Mouse (Mus musculus): ENCODE measurements at regions not wholly inside any gene's neighbourhood (a gene's known extent, or its start where the extent isn't known, plus 50 kb on each side); places are given as distances from the start of the nearest gene placed in this dataset.

DNA sequence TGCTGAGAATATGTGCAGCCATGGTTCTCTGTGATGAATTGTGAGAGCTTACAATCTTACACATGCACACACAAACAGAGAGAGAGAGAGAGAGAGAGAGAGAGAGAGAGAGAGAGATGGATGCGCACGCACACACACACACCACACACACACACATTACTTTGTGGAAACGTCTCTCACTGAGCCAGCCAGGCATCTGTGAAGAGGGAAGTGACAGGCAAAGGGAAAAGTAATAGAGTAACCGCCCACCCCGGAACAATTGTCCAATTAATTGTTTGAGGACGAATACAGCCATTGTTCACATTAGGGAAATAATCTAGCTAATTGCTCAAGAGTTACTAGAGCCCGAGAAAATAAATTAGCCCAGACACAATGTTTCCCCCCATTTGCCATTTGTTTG, 140.7 kb upstream of the Noct start:
- DNase-seq (ENCODE audit: extremely low read depth, low read depth): no peak

- no peak for DNase-seq (ENCODE audit: extremely low read depth, low read depth)
Observed at GRCm38 (mm10) chr3:51086441-51086849, 137.8 kb upstream of the Noct start.

GRCm38 (mm10) chr3:51087076-51087475, 137.2 kb upstream of the Noct start:
- DNase-seq (ENCODE audit: extremely low read depth, low read depth): no peak

GRCm38 (mm10) chr3:51089036-51089669, 135.1 kb upstream of the Noct start:
- no peak for DNase-seq (ENCODE audit: extremely low read depth, low read depth)

DNA sequence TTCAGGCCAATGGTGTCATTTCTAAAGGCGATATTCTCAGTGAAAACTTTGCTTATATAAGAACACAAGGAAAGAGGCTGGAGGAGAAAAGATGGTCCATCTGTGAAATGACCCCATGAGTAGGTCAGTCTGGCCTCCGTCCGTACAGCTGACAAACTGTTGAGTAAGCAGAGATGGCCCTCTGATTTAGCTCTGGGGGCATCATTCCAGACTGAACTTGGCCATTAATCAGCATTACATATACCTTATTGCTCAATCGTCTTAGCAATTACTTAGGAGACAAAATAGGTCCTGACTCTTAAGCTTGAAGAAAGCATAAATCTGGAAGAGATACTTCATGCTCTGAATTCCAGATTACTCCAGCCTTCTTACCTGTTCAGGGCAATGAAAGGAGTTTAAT, 132.8 kb upstream of the Noct start:
- DNase-seq (ENCODE audit: extremely low read depth, low read depth): no peak

DNA sequence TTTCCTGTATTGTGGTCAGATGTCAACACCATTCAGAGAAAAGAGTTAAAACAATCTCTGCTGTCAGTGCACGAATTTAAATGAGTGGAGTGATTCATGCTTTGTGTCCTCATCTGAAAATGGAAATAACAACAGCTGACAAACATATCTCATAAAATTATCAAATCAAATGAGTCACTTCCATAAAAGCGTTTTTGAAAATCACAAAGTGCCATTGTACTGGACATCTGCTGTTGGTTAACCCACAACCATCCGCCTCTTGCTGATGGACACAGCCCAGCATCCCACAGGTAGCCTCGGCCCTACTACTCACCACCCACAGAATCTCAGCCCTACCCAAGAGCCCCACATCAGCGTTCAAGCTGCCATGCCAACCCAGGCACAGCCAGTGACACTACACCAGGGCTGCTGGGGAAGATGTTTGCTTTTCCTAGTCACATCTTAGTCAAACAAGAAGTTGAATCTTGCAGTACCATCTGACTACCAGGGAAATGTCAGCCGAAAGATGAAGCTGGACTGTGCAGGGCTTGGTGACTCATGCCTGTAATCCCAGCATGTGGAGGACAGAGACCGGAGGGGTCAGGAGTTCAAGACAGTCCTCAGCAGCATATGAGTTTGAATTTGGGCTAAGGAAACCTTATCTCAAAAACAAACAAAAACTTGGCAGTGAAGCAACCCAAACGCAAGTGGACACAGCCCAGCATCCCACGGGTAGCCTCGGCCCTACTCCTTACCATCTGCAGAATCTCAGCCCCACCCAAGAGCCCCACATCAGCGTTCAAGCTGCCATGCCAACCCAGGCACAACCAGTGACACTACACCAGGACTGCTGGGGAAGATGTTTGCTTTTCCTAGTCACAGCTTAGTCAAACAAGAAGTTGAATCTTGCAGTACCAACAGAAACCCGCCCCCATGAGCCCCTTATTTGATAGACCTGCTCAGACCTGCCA, 131.9 kb upstream of the Noct start:
- DNase-seq (ENCODE audit: extremely low read depth, low read depth): no peak

DNA sequence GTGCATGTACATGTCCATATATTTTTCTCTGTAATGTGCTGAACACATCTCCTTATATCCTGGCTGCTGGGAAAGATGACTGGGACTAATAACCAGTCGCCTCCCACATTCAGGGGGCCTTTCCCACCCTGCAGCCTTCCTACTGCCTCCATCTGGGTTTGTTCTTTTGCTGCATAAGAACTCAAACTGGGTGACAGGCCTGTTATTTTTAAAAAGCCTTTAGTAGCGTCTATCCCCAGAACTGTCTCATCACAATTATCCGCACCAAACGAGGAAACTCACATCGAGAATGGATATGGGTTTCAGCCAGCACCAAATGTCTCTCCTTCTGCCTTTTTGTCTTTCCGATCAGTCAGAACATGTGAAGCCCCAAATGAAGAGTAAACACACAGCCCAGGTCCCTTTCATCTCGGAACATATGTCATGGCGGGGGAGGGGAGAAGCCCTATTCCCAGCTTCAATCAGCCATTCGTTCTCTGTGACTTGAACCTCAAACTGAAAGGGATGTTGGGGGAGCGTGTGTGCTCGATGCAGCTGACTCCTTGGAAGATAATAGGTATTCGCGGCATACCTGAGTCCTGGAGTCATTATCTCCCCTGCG, 128.3 kb upstream of the Noct start:
- no peak for DNase-seq (ENCODE audit: extremely low read depth, low read depth)

- no peak for DNase-seq (ENCODE audit: extremely low read depth, low read depth)
Observed at GRCm38 (mm10) chr3:51096545-51096944, 127.7 kb upstream of the Noct start.

DNA sequence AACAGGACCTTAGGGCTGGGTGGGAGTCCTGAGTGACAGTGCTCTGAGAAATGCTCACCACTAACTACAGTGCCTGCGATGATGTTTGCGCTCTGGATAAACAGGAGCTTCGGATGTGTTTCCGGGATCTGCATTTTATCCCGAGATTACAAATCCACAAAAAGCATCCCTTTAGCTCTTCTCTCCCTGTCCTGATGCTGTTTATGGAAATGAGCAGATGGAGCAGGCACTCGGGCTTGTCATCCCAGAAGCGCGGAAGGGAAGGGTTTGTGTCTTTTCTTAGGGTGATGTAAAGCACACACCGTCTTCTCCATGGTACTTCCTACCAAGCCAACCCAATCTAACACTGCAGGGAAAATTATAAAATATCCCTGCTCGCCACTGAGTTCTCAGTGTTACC, 126.9 kb upstream of the Noct start:
- no peak for DNase-seq (ENCODE audit: extremely low read depth, low read depth)

- DNase-seq (ENCODE audit: extremely low read depth, low read depth): no peak
Observed at GRCm38 (mm10) chr3:51099966-51100365, 124.3 kb upstream of the Noct start.

DNA sequence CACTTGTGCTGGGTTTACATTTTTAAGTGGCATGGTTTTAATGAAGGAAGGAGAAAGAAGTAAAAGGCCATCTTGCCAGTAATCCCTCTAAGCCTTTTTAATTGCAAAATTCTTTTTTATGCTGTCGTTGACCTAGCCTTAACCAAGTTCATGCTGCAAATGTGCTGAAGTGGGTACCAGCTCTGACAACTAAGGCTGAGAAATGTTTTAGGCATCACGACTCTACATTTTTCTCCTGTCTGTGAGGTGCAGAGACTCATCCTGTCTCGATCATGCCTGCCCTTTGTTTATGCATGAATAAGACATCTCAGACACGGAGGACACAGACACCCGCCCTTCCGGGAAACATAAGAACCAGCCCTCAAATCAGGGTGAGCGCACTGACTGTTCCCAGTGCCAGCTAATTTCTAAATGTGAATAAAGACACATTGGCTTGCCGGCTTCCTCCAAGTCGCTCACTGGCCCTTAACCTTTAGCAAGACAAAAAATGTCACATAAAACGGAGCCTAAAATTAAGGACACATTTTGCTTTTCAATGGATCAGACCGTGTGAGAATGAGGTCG, 115.5 kb upstream of the Noct start:
- no peak for DNase-seq (ENCODE audit: extremely low read depth, low read depth)

- DNase-seq (ENCODE audit: extremely low read depth, low read depth): no peak
Observed at GRCm38 (mm10) chr3:51111241-51111640, 113.0 kb upstream of the Noct start.

GRCm38 (mm10) chr3:51112351-51112750, 111.9 kb upstream of the Noct start:
- no peak for DNase-seq (ENCODE audit: extremely low read depth, low read depth)

DNA sequence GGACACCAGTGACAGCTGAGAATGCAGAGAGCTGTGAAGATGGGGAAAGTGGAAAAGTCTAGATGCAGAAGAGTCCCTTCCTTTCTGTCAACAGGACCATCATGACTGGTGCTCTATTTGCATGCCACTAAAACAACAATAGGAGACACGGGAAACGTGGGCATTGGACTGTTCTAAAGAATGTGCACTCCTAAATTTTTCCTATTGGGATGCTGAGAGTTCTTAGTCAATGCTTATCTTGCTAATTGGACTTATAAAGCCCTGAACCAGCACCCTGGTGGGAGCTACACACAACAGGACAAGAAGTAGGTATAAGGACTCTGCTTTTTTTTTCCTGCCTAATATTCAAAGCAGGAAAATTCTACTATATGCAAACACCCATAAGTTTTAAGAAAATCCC, 108.3 kb upstream of the Noct start:
- no peak for DNase-seq (ENCODE audit: extremely low read depth, low read depth)

- no peak for DNase-seq (ENCODE audit: extremely low read depth, low read depth)
Observed at GRCm38 (mm10) chr3:51118706-51119105, 105.5 kb upstream of the Noct start.

GRCm38 (mm10) chr3:51120522-51120921, 103.7 kb upstream of the Noct start:
- DNase-seq (ENCODE audit: extremely low read depth, low read depth): no peak

DNA sequence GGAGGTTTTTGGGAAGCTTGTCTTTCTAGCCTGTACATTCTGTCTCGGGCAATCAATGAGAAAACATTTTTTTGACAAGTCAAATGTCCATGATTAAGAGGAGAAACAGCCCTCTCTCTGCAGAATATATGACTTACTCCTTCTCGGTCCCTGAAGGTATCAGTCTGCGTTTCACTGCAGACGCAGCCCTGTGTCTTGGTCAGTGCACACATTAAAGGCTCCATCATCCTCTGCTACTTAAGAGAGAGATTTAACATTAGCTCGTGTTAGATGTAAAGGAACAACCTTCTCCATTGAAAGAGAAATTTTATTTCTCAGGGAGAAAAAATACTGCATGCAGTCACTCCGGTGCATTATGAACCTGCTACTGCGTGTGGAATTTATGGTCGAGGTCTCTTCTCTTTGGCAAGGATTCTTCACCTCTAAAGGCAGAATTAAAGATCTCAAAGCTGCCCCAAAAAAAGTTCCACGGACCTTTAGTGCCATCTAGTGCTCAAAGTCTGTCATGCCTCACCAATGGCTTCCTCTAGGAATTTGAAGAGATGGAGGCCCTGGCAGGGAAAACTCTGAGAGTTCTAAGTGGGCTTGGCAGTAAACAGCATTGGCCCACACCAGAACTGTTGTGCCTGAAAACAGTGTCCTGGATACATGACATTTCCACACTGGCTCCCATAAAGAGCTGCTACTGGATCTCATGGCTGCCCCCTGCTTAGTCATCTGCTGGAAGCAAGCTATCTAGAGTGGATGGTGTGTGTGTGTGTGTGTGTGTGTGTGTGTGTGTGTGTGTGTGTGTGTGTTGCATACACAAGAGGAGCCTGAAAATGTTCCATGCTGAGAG, 102.3 kb upstream of the Noct start:
- DNase-seq (ENCODE audit: extremely low read depth, low read depth): no peak

DNA sequence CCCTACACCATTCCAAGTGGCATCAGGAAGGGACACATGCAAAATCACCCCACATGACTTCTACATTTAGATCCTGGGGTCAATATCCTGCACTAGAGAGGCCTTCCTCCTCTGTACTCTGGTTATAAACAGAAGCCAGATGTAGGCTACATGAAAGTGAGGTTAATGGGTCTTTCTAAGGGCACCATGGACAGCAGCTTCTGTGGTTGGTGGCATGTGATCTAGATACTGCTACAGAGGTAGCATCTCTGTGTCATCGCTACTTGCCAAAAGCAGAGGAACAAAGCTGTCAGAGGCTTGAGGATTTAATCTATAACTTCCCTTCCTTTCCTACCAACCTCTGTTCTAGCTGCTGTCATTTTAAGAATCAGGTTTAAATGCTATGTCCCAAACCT, 101.7 kb upstream of the Noct start:
- no peak for DNase-seq (ENCODE audit: extremely low read depth, low read depth)

DNA sequence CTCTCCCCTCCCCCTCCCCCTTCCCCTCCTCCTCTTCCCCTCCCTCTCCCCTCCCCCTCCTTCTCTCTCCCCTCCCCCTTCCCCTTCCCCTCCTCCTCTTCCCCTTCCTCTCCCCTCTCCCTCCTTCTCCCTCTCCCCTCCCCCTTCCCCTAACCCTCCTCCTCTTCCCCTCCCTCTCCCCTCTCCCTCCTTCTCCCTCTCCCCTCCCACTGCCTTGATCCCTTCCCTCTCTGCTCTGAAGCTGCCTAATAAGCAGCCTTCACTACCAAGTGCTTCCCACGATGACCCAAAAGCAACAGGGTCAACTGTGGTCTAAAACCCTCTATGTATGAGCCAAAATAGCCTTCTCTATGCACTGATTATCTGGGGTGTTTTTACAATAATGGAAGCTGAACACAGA, 96.4 kb upstream of the Noct start:
- no peak for DNase-seq (ENCODE audit: extremely low read depth, low read depth)

DNA sequence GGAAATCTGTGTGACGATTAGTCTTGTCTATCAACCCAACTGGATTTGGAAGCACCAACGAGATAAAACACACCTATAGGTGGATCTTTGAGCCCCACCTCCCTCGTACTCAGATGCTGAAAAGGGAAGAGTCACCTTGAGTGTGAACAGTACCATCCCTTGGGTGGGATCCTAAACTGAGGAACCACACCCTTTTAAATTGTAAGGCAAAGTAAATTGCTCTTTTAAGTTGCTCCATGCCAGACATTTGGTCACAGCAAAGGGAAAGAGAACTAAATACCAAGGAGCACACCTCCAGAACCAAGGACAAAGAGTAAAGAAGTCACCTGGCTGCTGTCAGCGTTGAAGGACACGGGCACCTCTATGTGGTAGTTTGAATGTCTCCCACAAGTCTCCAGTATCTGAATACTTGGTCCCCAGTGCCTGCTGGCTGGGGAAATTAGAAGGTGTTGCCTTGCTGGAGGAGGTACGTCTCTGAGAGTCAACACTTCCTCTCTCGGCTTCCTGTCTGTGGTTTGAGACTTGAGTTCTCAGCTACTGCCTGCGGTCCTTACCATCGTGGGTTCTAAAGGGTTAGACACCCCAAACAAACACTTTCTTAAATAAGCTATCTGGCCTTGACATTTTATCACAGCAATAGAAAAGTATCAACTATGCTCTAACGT, 95.6 kb upstream of the Noct start:
- peak; percentile 68 for DNase-seq (ENCODE audit: extremely low read depth, low read depth)

GRCm38 (mm10) chr3:51130709-51131108, 93.5 kb upstream of the Noct start:
- DNase-seq (ENCODE audit: extremely low read depth, low read depth): no peak

Data from MEL-GATA-1-ER (cell line).